Mouse (Mus musculus): ENCODE measurements at regions not wholly inside any gene's neighbourhood (a gene's known extent, or its start where the extent isn't known, plus 50 kb on each side); places are given as distances from the start of the nearest gene placed in this dataset.

DNA sequence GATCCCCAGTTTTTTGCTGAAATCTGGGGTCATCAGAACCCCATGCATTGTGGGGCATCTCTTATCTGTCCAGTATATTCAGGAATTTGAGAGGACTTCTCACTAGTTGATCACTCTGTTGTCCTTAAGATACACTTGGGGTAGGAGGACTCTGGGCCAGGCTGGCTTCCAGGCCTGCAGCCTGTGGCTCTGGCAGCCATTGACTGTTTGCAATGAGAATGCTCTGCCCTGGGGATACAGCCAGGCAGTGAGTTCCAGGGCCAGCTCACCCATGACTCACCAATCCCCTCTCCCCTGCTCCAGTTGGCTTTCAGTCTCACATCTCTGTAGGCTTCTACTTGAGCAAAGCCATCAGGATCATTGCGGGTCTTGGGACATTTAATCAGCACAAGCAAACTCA, 334.3 kb upstream of the Acvr2a start:
- DNase-seq (ENCODE audit: low spot score) (no peak), ATAC-seq (ENCODE audit: extremely low read depth, insufficient number of reproducible peaks, low FRiP score, poor library complexity, severe bottlenecking) (no peak)
- H3K9me3 ChIP-seq (replicated peaks): no peaks in the 10 kb centered on the region
- no peaks in the 10 kb centered on the region for H3K4me1 ChIP-seq (ENCODE audit: insufficient read depth, low read depth, low read length)
- TF ChIP-seq CTCF (IDR thresholded peaks at IDR 0.05; ENCODE audit: low read depth, low read length) (no peak), POLR2AphosphoS5 (IDR thresholded peaks at IDR 0.05; ENCODE audit: insufficient replicate concordance, low read depth, low read length) (no peak), TAL1 (conservative IDR thresholded peaks at IDR 0.05; ENCODE audit: low read depth, low read length) (no peak), GATA2 (IDR thresholded peaks at IDR 0.05; ENCODE audit: borderline replicate concordance, low read depth, low read length) (no peak), GATA1 (IDR thresholded peaks at IDR 0.05; ENCODE audit: borderline replicate concordance, low read length) (no peak)
- no peaks in the 10 kb centered on the region for H3K36me3 ChIP-seq (replicated peaks)
- H3K4me3 ChIP-seq (ENCODE audit: low read depth, low read length): no peak overlapping the region
- 0 out of 2 replicates have a peak, but pooled peaks cover 2% of the 10 kb centered on the region for H3K27me3 ChIP-seq (ENCODE audit: insufficient read depth, low read length)

DNA sequence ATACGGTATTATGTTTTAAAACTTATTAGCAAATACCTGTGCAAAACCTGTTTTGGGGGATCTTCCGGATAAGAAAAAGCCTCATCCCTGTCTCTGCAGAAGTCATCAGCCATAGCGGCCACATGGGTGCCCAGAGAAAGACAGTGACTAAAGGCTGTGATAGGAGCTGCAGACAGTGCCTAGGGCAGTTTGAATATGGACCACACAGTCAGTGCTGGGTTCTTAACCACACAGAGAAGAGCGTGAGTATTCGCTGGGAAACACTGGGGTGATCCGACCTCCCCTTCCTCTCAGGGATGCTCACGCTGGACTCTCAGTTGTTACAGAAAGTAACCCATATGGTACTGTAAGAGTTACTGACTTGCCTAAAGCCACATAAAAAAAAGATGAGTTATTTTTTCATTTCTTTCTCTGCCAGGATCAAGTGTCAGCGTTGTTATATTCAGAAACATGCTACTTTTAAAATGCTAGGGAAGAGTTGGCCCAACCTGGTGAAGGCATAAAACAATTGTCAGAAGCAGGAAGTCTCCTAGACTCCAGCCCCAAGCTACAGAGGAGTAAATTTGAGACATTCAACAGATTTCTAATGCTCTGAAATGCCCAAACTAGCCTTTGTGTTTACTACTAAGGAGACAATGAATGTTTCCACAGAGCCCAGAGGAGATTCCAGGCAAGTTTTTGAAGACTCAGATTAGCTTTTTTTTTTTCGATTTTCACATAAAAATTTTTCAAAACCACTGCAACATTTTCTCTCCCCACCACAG, 333.3 kb upstream of the Acvr2a start:
- Histone ChIP-seq H3K27me3 (ENCODE audit: insufficient read depth, low read length) (0 out of 2 replicates have a peak, but pooled peaks cover 2% of the 10 kb centered on the region), H3K36me3 (replicated peaks) (no peaks in the 10 kb centered on the region), H3K9me3 (replicated peaks) (no peaks in the 10 kb centered on the region), H3K4me3 (ENCODE audit: low read depth, low read length) (no peak overlapping the region), H3K4me1 (ENCODE audit: insufficient read depth, low read depth, low read length) (no peaks in the 10 kb centered on the region)
- DNase-seq (ENCODE audit: low spot score): no peak
- no peak for ATAC-seq (ENCODE audit: extremely low read depth, insufficient number of reproducible peaks, low FRiP score, poor library complexity, severe bottlenecking)
- TF ChIP-seq GATA2 (IDR thresholded peaks at IDR 0.05; ENCODE audit: borderline replicate concordance, low read depth, low read length) (no peak), GATA1 (IDR thresholded peaks at IDR 0.05; ENCODE audit: borderline replicate concordance, low read length) (no peak), TAL1 (conservative IDR thresholded peaks at IDR 0.05; ENCODE audit: low read depth, low read length) (no peak), POLR2AphosphoS5 (IDR thresholded peaks at IDR 0.05; ENCODE audit: insufficient replicate concordance, low read depth, low read length) (no peak), CTCF (IDR thresholded peaks at IDR 0.05; ENCODE audit: low read depth, low read length) (no peak)

DNA sequence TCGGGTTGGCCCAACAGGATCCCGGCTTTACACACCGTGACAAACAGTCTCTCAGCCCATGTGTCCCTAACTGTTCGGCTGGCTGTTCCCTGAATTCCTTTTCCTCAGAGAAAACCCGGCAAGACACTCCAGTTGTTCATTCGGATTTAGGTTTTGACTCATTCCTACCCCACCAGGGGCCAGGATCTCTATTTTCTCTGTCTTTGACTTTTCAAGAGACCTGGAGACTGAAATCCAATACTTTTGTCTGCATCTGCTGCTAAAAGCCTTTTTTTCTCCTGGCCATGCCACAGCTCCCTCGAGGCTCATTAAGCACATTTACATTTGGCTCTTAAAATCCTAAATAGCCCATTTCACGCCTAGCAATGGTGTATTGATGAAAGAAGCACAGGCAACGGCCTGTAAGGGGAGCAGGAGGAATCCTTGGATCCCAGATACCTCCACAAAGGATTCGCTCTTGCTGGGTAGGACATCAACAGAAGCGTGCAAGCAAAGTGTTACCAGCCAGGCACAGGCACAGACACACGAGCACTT, 332.6 kb upstream of the Acvr2a start:
- H3K36me3 ChIP-seq (replicated peaks): no peaks in the 10 kb centered on the region
- DNase-seq (ENCODE audit: low spot score) (no peak), ATAC-seq (ENCODE audit: extremely low read depth, insufficient number of reproducible peaks, low FRiP score, poor library complexity, severe bottlenecking) (no peak)
- H3K4me1 ChIP-seq (ENCODE audit: insufficient read depth, low read depth, low read length): no peaks in the 10 kb centered on the region
- no peak overlapping the region for H3K4me3 ChIP-seq (ENCODE audit: low read depth, low read length)
- no peaks in the 10 kb centered on the region for H3K9me3 ChIP-seq (replicated peaks)
- TF ChIP-seq CTCF (IDR thresholded peaks at IDR 0.05; ENCODE audit: low read depth, low read length): no peak
- TF ChIP-seq TAL1 (conservative IDR thresholded peaks at IDR 0.05; ENCODE audit: low read depth, low read length): no peak
- no peak for TF ChIP-seq GATA2 (IDR thresholded peaks at IDR 0.05; ENCODE audit: borderline replicate concordance, low read depth, low read length)
- no peak for TF ChIP-seq GATA1 (IDR thresholded peaks at IDR 0.05; ENCODE audit: borderline replicate concordance, low read length)
- TF ChIP-seq POLR2AphosphoS5 (IDR thresholded peaks at IDR 0.05; ENCODE audit: insufficient replicate concordance, low read depth, low read length): no peak
- H3K27me3 ChIP-seq (ENCODE audit: insufficient read depth, low read length): 0 out of 2 replicates have a peak, but pooled peaks cover 2% of the 10 kb centered on the region

DNA sequence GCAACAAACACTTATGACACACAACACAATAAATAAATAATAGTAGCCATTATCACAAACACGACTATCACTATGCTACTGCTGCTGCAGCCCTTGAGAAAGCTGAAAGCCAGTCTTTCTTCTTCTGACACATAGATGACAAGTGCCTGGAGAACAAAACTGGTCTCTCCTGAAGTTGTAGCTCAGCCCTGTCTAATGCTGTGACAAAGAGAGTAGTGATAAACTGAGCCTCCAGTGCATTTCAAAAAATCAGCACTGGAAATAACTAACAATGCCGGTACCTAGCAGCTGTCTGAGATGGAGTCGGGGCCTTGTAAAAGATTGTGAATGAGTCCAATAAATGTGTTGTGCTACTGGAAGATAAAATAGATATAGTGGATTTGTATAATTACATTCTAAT, 320.3 kb upstream of the Acvr2a start:
- Histone ChIP-seq H3K4me3 (ENCODE audit: low read depth, low read length) (no peak overlapping the region), H3K4me1 (ENCODE audit: insufficient read depth, low read depth, low read length) (no peaks in the 10 kb centered on the region), H3K27me3 (ENCODE audit: insufficient read depth, low read length) (no peaks in the 10 kb centered on the region), H3K9me3 (replicated peaks) (no peaks in the 10 kb centered on the region), H3K36me3 (replicated peaks) (no peaks in the 10 kb centered on the region)
- TF ChIP-seq GATA1 (IDR thresholded peaks at IDR 0.05; ENCODE audit: borderline replicate concordance, low read length) (no peak), TAL1 (conservative IDR thresholded peaks at IDR 0.05; ENCODE audit: low read depth, low read length) (no peak), POLR2AphosphoS5 (IDR thresholded peaks at IDR 0.05; ENCODE audit: insufficient replicate concordance, low read depth, low read length) (no peak), CTCF (IDR thresholded peaks at IDR 0.05; ENCODE audit: low read depth, low read length) (no peak), GATA2 (IDR thresholded peaks at IDR 0.05; ENCODE audit: borderline replicate concordance, low read depth, low read length) (no peak)
- ATAC-seq (ENCODE audit: extremely low read depth, insufficient number of reproducible peaks, low FRiP score, poor library complexity, severe bottlenecking) (no peak), DNase-seq (ENCODE audit: low spot score) (no peak)

DNA sequence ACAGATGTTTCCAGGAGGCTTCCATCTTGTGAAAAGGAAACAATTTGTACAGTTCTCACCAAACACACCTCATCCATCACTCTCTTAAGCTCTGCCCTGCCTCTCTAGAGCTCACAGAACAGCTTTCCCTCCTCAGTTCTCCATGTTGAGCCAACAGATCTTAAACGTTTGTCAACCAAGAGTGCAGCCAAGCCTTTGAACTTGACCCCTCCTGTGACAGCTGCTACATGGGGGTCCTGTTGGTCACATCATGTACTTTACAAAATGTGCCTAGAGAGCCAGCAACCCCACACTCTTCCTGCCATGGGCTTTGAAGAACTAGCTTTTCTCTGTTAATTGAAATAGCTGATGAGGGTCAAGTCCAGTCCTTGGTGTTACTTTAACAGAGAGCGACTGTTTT, 319.8 kb upstream of the Acvr2a start:
- Histone ChIP-seq H3K4me1 (ENCODE audit: insufficient read depth, low read depth, low read length) (no peaks in the 10 kb centered on the region), H3K36me3 (replicated peaks) (no peaks in the 10 kb centered on the region), H3K9me3 (replicated peaks) (no peaks in the 10 kb centered on the region), H3K4me3 (ENCODE audit: low read depth, low read length) (no peak overlapping the region), H3K27me3 (ENCODE audit: insufficient read depth, low read length) (no peaks in the 10 kb centered on the region)
- DNase-seq (ENCODE audit: low spot score) (no peak), ATAC-seq (ENCODE audit: extremely low read depth, insufficient number of reproducible peaks, low FRiP score, poor library complexity, severe bottlenecking) (no peak)
- TF ChIP-seq GATA1 (IDR thresholded peaks at IDR 0.05; ENCODE audit: borderline replicate concordance, low read length): no peak
- TF ChIP-seq CTCF (IDR thresholded peaks at IDR 0.05; ENCODE audit: low read depth, low read length): no peak
- no peak for TF ChIP-seq POLR2AphosphoS5 (IDR thresholded peaks at IDR 0.05; ENCODE audit: insufficient replicate concordance, low read depth, low read length)
- no peak for TF ChIP-seq TAL1 (conservative IDR thresholded peaks at IDR 0.05; ENCODE audit: low read depth, low read length)
- TF ChIP-seq GATA2 (IDR thresholded peaks at IDR 0.05; ENCODE audit: borderline replicate concordance, low read depth, low read length): no peak

DNA sequence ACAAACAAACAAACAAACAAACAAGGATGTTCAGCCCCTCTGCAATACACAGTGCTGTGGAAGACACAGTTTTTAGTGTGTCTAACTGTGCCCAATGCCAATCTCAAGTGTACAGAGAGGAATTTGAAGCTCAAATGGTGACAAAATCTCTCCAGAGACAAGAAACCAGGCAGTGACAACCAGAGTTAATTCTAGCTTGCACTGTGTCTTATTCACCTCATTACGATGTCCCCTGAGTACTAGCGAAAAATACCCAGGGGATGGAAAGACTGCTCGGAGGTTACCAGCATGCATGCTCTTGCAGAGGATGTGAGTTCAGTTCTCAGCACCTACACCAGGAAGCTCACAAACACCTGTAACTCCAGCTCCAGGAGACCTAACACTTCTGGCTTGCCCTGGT, 319.3 kb upstream of the Acvr2a start:
- no peak overlapping the region for H3K4me3 ChIP-seq (ENCODE audit: low read depth, low read length)
- ATAC-seq (ENCODE audit: extremely low read depth, insufficient number of reproducible peaks, low FRiP score, poor library complexity, severe bottlenecking): no peak
- TF ChIP-seq CTCF (IDR thresholded peaks at IDR 0.05; ENCODE audit: low read depth, low read length): no peak
- no peak for TF ChIP-seq POLR2AphosphoS5 (IDR thresholded peaks at IDR 0.05; ENCODE audit: insufficient replicate concordance, low read depth, low read length)
- no peak for TF ChIP-seq GATA1 (IDR thresholded peaks at IDR 0.05; ENCODE audit: borderline replicate concordance, low read length)
- no peak for TF ChIP-seq GATA2 (IDR thresholded peaks at IDR 0.05; ENCODE audit: borderline replicate concordance, low read depth, low read length)
- TF ChIP-seq TAL1 (conservative IDR thresholded peaks at IDR 0.05; ENCODE audit: low read depth, low read length): no peak
- no peaks in the 10 kb centered on the region for H3K9me3 ChIP-seq (replicated peaks)
- no peaks in the 10 kb centered on the region for H3K4me1 ChIP-seq (ENCODE audit: insufficient read depth, low read depth, low read length)
- no peaks in the 10 kb centered on the region for H3K36me3 ChIP-seq (replicated peaks)
- DNase-seq (ENCODE audit: low spot score): no peak
- no peaks in the 10 kb centered on the region for H3K27me3 ChIP-seq (ENCODE audit: insufficient read depth, low read length)
